Mouse (Mus musculus): ENCODE results near the gene Cnp.
"Not testable (repeated sequence)": the region's sequence is repeated elsewhere in the genome, so short reads cannot be mapped to it uniquely, and the experiment has no call there.

Cnp gene

GRCm38 (mm10) chr11:100555583-100555982 lies 19.1 kb upstream of the Cnp start:
- DNase-seq (ENCODE audit: low spot score) = peak; percentile 59

DNA sequence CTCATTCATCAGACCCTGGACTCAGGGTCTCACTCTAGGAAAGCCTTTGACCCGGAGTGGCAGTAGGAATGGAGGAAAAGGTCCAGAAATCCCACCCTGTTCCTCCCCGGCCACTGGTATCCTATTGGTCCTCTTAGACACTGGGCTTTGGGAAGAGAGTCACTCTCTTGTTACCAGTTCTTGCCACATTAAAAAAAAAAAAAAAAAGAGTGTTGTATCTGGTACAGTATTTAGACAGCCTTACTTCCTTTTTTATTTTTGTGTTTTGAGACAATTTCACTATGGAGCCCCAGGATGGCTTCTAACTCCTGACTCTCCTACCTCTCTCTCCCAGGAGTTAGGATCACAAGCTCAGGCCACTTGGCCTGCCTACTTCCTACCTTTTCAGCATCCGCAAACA lies 17.1 kb upstream of the Cnp start:
- no peak for DNase-seq (ENCODE audit: low spot score)

DNA sequence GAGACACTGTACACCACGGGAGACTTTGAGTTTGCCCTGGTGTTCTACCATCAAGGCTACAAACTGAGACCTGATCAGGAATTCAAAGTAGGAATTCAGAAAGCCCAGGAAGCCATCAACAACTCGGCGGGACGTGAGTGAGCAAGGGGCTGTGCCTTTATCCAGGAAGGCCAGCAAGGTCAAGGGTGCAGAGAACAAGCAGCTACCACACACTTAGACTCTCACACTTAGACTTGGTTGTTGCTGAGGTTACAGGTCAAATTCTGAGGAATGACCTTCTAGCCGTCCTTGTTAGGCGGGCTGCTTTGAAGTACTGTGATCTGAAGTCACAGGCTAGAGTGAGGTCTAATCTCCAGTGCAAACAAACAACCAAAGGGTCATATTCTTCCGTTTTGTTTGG lies 15.2 kb upstream of the Cnp start:
- no peak for DNase-seq (ENCODE audit: low spot score)

DNA sequence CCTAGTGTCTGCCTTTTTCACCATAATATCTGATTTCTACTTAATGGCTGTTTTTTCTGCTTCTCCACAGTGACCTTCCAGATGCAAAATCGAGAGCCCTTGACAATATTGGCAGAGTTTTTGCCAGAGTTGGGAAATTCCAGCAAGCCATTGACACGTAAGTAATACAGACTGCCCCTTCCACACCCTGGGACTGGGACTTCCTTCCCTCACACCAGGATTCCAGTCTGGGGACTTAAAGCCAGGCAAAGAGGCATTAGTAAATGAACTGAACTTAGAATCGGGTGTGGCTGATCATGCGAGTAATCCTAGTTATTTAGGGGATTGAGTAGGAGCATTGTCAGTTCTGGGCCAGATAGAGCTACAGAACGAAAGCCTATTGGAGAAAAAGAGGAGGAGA lies 13.0 kb upstream of the Cnp start:
- no peak for DNase-seq (ENCODE audit: low spot score)

DNA sequence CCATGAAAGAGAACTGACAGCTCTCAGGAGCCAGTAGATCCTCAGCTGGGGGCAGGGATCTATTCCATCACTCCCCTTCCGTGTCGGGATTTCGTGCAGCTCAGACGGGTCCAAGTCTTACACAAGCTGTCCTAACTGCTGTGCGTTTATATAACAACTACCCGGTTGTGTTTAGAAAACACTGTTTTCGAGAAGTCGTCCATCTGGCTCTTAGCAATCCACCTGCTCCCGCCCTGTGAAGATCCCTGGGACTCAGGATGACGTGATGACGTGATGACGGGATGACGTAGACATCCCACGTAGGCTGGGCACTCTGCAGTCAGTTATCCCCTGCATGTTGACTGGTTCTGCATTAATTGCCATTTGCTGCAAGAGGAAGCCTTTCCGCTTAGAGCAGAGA lies 10.4 kb upstream of the Cnp start:
- no peak for DNase-seq (ENCODE audit: low spot score)

GRCm38 (mm10) chr11:100564703-100565102 lies 10.0 kb upstream of the Cnp start:
- DNase-seq (ENCODE audit: low spot score) = no peak

GRCm38 (mm10) chr11:100567229-100567628 lies 7.5 kb upstream of the Cnp start:
- no peak for DNase-seq (ENCODE audit: low spot score)

DNA sequence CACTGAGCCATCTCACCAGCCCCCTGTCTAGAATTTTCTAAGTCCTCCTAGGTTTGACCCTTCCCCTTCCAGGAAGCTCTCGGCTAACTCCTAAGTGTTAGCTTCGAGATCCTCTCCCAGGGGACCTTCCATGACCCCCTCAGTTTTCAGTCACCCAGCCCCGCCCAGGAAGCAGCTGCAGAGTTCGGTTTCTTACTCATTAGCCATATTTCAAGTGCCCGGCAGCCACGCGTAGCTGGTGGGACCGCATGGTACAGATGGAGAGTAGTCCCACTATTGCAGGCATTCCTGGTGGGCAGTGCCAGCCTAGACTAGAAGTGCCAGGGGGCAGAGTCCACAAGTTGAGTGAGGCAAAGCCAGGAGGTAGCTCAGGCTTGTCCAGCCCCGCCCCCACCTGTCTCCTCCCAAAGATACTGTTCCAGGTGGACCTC lies 6.9 kb upstream of the Cnp start:
- DNase-seq (ENCODE audit: low spot score) = no peak

DNA sequence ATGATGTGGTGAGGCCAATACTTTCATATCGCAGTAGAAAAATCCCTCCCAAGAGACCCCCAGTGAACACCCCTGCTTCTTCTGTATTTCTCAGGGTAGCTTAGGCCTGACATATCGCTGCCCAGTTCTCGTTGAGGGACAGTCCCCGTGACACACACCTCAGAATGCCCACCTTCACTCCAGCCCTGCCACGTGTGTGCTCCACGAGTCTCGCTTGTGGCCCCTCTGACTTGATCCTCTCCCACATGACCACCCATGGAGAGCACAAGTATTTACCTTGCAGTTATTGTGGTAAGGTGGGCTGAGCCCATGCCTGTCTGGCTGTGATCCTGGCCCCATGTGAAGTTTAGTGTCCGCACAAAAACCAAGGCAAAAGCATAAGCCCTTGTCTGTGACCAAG lies 6.0 kb upstream of the Cnp start:
- DNase-seq (ENCODE audit: low spot score) = no peak

DNA sequence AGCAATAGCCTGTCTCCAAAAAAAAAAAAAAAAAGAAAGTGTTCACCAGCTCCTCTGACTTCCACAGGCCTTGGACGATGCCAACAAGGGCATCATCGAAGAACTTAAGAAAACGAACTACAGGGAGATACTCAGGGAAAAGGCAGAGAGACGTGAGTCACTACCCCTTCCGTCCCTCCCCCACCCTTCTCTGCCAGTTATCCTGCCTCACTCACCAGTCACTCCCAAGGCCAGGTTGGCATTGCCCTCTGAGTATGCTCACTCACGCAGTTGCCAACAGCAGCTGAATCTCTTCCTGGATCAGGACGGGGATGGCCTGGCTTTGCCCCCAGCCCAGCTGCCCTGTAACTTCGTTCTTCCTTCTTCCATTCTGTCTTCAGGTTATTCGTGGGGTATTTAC lies 4.9 kb upstream of the Cnp start:
- DNase-seq (ENCODE audit: low spot score) = no peak

GRCm38 (mm10) chr11:100570430-100571201 lies 4.1 kb upstream of the Cnp start:
- peak; percentile 78 for DNase-seq (ENCODE audit: low spot score)

DNA sequence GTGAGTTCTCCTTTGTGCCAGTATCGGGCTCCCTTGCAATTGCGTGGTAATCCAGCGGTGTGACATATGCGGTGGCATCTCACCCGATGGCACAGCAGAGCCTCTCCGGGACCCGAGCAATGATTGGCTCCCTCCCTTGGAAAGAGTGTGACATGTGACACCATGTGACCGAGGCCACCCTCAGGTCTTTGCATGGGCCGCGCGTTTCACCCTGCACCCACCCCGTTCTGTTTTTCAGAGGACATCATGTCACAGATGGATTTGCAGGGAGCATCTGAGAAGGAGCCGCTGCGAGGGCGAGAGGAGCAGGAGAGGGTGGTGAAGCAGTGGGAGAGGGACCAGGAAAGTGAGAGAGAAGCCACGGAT lies 3.5 kb upstream of the Cnp start:
- DNase-seq (ENCODE audit: low spot score) = no peak

DNA sequence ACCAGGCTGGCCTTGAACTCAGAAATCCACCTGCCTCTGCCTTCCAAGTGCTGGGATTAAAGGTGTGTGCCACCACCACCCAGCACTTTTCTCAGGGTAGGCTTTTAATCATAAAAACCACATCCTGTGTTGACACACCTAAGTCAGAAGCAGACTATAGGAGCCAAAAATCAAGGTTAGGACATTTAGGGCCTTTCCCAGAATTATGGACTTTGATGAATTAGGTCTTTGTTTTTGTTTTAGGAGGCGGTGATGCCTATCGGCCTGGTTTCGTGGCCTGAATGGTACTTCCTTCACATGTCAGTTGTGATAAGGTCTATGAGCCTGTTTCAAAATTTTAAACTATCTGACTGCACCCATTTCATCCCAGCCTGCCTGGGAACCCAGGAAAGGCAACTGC lies 516 bp upstream of the Cnp start:
- no peak for DNase-seq (ENCODE audit: low spot score)

DNA sequence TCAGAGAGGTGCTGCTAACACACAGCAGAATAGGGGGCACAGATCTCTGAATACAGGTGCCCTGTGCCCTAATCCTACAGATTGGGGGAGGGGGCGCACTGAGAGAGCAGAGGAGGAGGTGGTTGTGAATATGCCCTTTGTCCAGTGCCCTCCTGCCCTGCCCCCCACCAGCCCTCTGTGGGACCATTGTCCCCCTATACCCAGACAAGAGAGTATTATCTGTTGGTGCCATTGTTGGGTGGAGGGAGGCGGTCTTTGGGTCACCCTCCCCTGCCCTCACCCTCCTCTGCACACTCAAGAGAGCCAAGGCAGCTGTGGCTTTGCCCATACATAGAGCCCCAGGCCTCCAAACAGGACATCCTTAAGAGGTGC lies 766 bp downstream of the Cnp start:
- peak; percentile 66 for DNase-seq (ENCODE audit: low spot score)

GRCm38 (mm10) chr11:100576256-100576655 lies 1.6 kb downstream of the Cnp start:
- DNase-seq (ENCODE audit: low spot score) = no peak

- no peak for DNase-seq (ENCODE audit: low spot score)
Observed at GRCm38 (mm10) chr11:100577852-100578599, 3.3 kb downstream of the Cnp start.

DNA sequence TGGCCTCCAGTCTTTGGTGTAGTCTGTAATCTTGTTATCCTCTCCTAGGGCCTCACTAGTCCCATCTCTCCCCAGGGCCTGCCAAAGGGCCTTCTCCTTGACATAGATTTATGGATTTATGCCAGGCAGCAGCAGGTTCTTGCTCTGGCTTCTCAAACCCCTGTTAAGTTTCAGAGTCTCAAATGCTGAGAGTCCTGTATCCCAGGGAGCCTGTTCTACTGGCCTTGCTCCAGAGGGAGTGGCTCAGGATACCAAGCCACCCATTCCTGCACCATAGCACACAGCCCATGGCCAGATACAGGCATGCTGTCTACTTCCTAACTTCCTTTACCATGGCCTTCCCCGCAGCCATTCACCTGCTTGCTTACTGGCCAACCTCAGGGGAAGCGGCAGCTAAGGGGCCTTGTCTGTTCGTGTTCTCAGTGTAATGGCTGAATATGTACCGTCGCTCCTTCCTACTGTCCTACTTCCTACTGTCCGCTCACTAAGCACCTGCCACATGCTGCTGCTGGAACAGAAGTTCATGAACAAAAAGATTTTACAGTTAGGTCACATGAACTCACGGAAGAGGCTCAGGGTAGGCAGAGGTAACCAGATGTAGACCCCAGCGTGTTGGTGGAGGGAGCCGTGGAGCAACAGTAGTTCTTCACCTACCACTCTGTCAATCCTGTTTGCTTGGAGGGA lies 4.6 kb downstream of the Cnp start:
- no peak for DNase-seq (ENCODE audit: low spot score)

GRCm38 (mm10) chr11:100580275-100580674 lies 5.6 kb downstream of the Cnp start:
- no peak for DNase-seq (ENCODE audit: low spot score)

GRCm38 (mm10) chr11:100581756-100582155 lies 7.1 kb downstream of the Cnp start:
- peak; percentile 71 for DNase-seq (ENCODE audit: low spot score)

- DNase-seq (ENCODE audit: low spot score) = not testable (repeated sequence)
Observed at GRCm38 (mm10) chr11:100582413-100582812, 7.7 kb downstream of the Cnp start.

DNA sequence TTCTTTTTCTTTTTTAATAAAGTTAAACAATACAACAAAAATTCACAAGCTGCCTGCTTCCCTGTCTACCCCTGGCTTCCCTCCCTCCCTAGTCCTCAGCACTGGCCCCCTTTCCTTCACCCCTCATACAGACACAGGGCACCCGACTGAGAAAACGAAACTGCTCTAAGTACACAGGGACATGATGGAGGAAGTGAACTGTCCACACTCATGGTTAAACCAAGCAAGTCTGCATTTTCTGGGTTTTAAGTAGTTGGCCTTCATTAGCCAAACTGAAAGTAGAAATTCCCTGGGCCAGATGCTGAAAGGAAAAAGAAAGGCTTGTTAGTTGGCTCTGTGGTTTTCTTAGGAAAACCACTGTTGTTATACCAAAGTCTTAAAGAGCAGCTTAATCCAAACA lies 8.1 kb downstream of the Cnp start:
- no peak for DNase-seq (ENCODE audit: low spot score)

DNA sequence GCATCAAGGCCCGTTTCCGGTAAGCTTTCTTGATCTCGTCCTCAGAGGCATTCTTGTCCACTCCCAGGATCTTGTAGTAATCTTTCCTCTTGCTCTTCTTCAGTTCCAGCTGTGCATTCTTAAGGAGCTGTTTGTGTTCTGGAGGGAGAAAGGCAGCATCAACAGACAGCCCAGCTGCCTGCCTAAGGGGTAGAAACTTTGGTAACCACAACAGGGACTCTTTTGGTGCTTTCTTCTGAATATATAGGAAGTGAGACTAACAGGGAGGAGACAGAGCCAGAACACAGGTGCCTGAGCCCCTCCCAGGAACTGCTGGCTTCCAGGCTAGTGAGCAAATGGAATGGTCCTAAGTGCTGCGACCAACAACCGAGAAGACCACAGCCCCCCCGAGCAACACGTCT lies 9.9 kb downstream of the Cnp start:
- no peak for DNase-seq (ENCODE audit: low spot score)

GRCm38 (mm10) chr11:100585148-100585547 lies 10.4 kb downstream of the Cnp start:
- DNase-seq (ENCODE audit: low spot score) = no peak

Measured in testis, postnatal 10 days (tissue).